Mouse (Mus musculus): Measurements from ENCODE around the gene Ttc30b. TPM values are rescaled to one million over a fixed set of nuclear protein-coding genes. Genes with fewer than 3 reads are reported as not detected.
"Not testable (repeated sequence)": the region's sequence is repeated elsewhere in the genome, so short reads cannot be mapped to it uniquely, and the experiment has no call there.

Gene Ttc30b
- polyA plus RNA-seq, 1 experiment, result 11.4 TPM

DNA sequence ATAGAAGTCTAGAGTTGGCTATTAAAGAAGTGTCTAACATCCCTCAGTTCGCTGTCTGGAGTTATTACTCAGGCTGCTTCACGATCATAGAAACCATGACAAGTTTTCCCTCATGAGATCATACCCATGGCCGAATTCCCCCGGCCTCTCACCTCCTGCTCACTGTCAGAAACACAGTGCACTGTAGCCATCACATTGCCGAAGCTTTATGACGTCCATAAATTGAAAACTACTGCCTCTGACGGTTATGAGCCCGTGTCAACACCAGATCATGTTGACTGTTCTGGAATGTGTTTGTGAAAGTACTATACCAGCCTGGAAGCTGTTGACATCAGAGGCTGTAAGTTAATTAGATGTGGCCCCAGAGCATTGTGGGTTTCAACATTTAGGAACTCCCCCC is 12.3 kb upstream of the Ttc30b start:
- no peak for DNase-seq (ENCODE audit: low read depth)

- DNase-seq (ENCODE audit: low read depth), result not testable (repeated sequence)
Observed at GRCm38 (mm10) chr2:75937520-75938116, 767 bp downstream of the Ttc30b start.

DNA sequence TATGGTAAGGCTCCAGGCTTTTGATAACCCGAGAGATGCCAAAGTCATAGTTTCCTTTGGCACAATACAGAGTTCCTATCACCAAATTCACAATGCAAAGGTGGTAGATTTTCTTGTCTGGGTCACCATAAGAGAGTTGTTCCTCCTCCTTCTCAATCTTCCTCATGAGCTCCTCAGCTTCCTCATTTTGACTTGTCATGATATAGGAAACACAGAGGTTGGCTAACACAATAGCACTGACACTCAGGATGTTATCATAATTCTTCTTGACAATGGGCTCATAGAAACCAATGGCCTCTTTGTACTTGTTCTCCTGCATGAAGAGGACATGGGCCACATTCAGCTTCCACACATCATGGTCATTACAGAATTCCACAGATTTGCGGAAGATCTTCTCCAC is 1.7 kb downstream of the Ttc30b start:
- DNase-seq (ENCODE audit: low read depth), result not testable (repeated sequence)

GRCm38 (mm10) chr2:75933541-75933940 is 4.8 kb downstream of the Ttc30b start:
- DNase-seq (ENCODE audit: low read depth), result no peak

GRCm38 (mm10) chr2:75930941-75931340 is 7.4 kb downstream of the Ttc30b start:
- DNase-seq (ENCODE audit: low read depth), result no peak

GRCm38 (mm10) chr2:75929786-75930444 is 8.5 kb downstream of the Ttc30b start:
- no peak for DNase-seq (ENCODE audit: low read depth)

GRCm38 (mm10) chr2:75929141-75929540 is 9.2 kb downstream of the Ttc30b start:
- no peak for DNase-seq (ENCODE audit: low read depth)

- DNase-seq (ENCODE audit: low read depth), result no peak
Observed at GRCm38 (mm10) chr2:75928011-75928410, 10.4 kb downstream of the Ttc30b start.

DNA sequence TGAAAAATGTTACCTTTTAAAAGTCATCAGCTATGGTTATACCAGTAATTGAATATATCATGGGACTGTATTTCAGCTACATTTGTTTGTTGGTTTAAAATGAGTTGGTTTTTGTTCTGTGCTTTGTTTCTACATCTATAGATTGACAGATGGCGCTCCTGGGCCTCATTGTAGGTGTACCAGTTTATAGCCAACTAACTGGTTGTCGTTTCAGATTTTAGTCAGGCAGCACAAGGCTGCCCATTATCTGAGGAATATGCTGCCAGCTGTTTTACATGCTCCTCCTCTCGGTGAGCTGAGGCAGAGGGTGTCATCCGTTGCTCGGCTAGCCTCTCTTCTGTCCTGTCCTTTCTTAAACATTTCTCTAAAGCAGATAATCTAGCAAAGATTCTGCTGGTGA is 12.3 kb downstream of the Ttc30b start:
- DNase-seq (ENCODE audit: low read depth), result no peak

DNA sequence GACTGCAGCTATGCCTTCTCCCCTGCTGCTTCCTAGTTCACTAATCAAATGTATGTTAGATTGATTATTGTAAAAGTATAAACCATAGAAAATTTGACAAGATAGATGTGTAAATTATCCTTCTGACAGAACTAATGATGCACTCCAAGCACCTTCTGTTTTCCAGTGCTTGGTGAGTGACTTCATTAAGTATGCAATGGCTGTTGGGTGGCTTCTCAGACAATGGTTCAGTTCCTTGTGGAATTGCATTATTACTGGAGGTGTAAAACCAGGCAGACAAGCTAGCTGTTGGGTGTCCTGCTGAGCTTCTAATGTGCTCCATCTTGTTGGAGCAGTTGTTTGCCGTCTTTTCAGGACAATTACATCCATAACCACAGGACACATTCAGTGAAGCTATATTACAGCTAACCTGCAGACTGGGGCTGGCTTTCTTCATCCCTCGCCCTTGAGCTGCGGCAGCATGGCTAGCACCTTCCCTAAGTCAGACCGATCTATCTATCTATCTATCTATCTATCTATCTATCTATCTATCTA is 14.5 kb downstream of the Ttc30b start:
- DNase-seq (ENCODE audit: low read depth), result no peak

DNA sequence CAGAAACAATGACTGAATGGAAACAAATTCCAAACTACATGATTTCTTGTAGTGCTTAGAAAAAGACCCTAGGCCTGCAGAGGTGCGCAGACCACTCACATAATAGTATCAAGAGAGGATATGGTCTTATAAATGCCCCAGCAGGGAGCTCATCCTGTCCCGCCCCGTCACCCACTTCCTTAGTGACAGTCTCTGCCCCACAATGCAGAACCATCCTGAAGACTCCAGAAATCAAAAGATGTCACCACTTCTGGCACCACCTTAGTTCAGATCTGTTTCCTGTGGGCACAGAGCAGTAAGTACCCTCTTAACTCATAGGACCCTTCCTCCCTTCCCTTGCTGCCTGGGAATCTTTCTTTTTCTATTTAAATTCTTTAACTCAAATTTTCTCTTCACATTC is 23.3 kb downstream of the Ttc30b start:
- DNase-seq (ENCODE audit: low read depth), result no peak

DNA sequence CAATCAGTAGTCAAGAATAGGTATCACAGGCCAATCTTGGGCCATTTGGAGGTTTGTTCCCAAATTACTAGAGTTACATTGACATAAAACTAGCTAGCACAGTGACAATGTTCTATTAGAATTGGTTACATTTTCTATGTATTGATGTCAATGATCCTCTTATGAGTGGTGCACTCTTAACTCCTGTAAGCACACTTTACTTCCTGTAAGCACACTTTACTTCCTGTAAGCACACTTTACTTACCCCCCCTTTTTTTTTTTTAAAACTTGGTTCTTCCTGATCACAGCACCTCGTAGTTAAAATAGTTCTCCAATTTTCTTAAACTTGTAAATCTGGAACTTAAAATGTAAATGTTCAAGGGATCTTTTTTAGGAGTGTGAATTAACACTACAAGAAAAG is 31.2 kb downstream of the Ttc30b start:
- DNase-seq (ENCODE audit: low read depth), result no peak

DNA sequence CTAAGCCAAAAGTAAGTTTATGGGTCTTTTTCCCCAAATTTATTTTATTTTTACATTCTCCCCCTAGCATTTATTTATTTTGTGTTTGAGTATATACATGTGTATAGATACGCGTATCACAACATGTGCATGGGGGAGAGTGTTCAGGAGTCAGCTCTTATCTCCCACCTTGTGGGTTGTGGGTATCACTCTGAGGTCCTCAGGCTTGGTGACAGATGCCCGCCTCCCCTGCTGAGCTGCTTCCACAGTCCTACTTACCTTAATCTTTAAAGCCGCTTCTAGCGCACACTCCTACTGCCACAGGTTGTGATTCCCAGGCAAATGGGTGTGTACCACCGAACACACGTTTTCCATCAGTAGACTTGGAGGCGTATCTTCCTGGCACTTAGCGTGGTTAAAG is 36.5 kb downstream of the Ttc30b start:
- DNase-seq (ENCODE audit: low read depth), result no peak

DNA sequence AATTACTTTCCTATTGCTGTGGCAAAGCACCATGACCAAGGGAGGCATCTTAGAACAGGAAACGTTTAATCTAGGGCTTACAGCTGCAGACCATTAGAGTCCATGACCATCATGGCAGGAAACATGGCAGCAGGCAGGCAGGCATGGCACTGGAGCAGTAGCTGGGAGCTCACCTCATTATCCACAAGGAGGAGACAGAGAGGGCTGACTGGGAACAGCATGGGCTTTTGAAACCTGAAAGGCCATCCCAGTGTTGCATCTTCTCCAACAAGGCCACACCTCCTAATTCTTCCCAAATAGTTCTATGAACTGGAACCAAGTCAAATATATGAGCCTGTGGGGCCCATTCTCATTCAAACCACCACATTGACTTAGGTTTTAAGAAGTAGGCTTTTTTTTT is 38.1 kb downstream of the Ttc30b start:
- no peak for DNase-seq (ENCODE audit: low read depth)

DNA sequence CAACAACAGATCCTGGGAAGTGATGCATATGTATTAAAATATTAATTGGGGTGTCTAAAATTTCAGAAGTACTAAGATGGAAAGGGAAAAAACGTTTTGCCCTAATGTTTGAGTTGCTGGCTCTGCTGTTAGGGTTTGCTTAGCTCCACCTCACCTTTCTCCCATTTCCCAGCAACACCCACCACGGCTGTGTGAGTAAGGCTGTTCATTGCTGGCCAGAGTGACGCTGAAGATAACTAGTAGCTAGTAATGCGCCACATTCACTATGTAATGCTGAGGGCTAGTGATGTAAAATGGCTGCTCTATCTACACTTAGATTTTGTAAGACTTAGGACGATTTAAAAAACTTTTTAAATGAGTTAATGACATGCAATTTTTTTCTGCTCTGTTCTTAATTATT is 42.7 kb downstream of the Ttc30b start:
- no peak for DNase-seq (ENCODE audit: low read depth)

GRCm38 (mm10) chr2:75891981-75892380 is 46.4 kb downstream of the Ttc30b start:
- no peak for DNase-seq (ENCODE audit: low read depth)

Other genes starting within 250 kb of the Ttc30b start
- gene Nfe2l2, start 233.9 kb downstream of the Ttc30b start, polyA plus RNA-seq (2012; rRNA removed), result 50.0 and 57.4 TPM in 2 replicates
- gene Agps, start 106.4 kb downstream of the Ttc30b start, polyA plus RNA-seq (2012; rRNA removed), result 6.1 and 6.4 TPM in 2 replicates
- 0.44 and 0.63 TPM in 2 replicates for gene Ttc30a2, start 39.6 kb upstream of the Ttc30b start, polyA plus RNA-seq (2012; rRNA removed)
- 4.2 and 4.4 TPM in 2 replicates for gene Ttc30a1, start 43.4 kb upstream of the Ttc30b start, polyA plus RNA-seq (2012; rRNA removed)

Measured in gonadal fat pad, adult 2 months (tissue).